ENCODE assay signal across 29 mouse cellular contexts in genomic region chr14:96787917-96788316, GRCm38 (mm10).
DNase-seq lines count a peak whose midpoint lies in the region; ATAC-seq and TF ChIP-seq lines count a peak whose summit lies in the region.
"Had no signal": no experiment of that assay in that cellular context is flagged by ENCODE, and none has a peak within 500 bp of the region (broad histone marks: within the 10 kb centered on the region; RNA-seq: fewer than 3 reads in every experiment).

No protein-coding gene starts in this region.

- no peaks in the 10 kb centered on the region for H3K27me3 ChIP-seq in embryonic facial prominence, embryonic 14.5 days (replicated peaks; ENCODE audit: control insufficient read depth, insufficient read depth, low read length)
- no peaks in the 10 kb centered on the region for H3K27me3 ChIP-seq in embryonic facial prominence, embryonic 10.5 days (replicated peaks; ENCODE audit: low read depth, poor library complexity, severe bottlenecking)
- H3K27me3 ChIP-seq in hindbrain, postnatal 0 days (ENCODE audit: insufficient read depth, low read length): no peaks in the 10 kb centered on the region
- H3K27me3 ChIP-seq in hindbrain, embryonic 16.5 days (replicated peaks; ENCODE audit: control insufficient read depth, insufficient read depth, low read length): no peaks in the 10 kb centered on the region
- H3K27me3 ChIP-seq in midbrain, postnatal 0 days (ENCODE audit: insufficient read depth, low read length): no peaks in the 10 kb centered on the region
- H3K27me3 ChIP-seq in midbrain, embryonic 14.5 days (ENCODE audit: control insufficient read depth, insufficient read depth, low read length): no peaks in the 10 kb centered on the region
- H3K27me3 ChIP-seq: CH12.LX; embryonic facial prominence, embryonic 12.5 days; embryonic facial prominence, embryonic 15.5 days; forebrain, embryonic 12.5 days had no signal

- no peaks in the 10 kb centered on the region for H3K4me1 ChIP-seq in embryonic facial prominence, embryonic 14.5 days (ENCODE audit: control insufficient read depth, insufficient read depth, low read length)
- no peaks in the 10 kb centered on the region for H3K4me1 ChIP-seq in embryonic facial prominence, embryonic 10.5 days
- H3K4me1 ChIP-seq in hindbrain, postnatal 0 days (ENCODE audit: insufficient read depth, low read length): no peaks in the 10 kb centered on the region
- H3K4me1 ChIP-seq in hindbrain, embryonic 16.5 days (ENCODE audit: control insufficient read depth, insufficient read depth, low read depth, low read length): no peaks in the 10 kb centered on the region
- no peaks in the 10 kb centered on the region for H3K4me1 ChIP-seq in midbrain, postnatal 0 days (ENCODE audit: insufficient read depth, low read length)
- no peaks in the 10 kb centered on the region for H3K4me1 ChIP-seq in midbrain, embryonic 14.5 days (ENCODE audit: control insufficient read depth, insufficient read depth, low read length)
- H3K4me1 ChIP-seq: embryonic facial prominence, embryonic 12.5 days; embryonic facial prominence, embryonic 15.5 days; forebrain, embryonic 10.5 days; forebrain, embryonic 12.5 days had no signal

- ATAC-seq in embryonic facial prominence, embryonic 14.5 days (ENCODE audit: low read depth): no peak
- ATAC-seq in hindbrain, postnatal 0 days: 0 out of 2 replicates have a peak, but pooled peaks have one; percentile 12
- ATAC-seq in hindbrain, embryonic 16.5 days: no peak
- ATAC-seq in midbrain, postnatal 0 days (ENCODE audit: low FRiP score): no peak
- no peak for ATAC-seq in midbrain, embryonic 14.5 days (ENCODE audit: low FRiP score, low TSS enrichment)
- ATAC-seq: activated CD4-positive, CD25-positive, alpha-beta regulatory T cell, adult 4 months; CD4-positive, CD25-positive, alpha-beta regulatory T cell, adult 4 months; forebrain, embryonic 14.5 days; forebrain, embryonic 16.5 days; Patski had no signal

- no peak for TF ChIP-seq CTCF in hindbrain, postnatal 0 days (IDR thresholded peaks at IDR 0.05; ENCODE audit: low read depth)
- TF ChIP-seq CTCF in midbrain, postnatal 0 days (IDR thresholded peaks at IDR 0.05): no peak

- peak; percentile 13 to 26 for DNase-seq in cerebellum, postnatal 10 days
- DNase-seq in cerebellum, adult 8-10 months: no peak
- DNase-seq in embryonic facial prominence, embryonic 14.5 days (ENCODE audit: low spot score): peak; percentile 3
- DNase-seq in embryonic facial prominence, embryonic 10.5 days (ENCODE audit: low spot score): no peak
- no peak for DNase-seq in hindbrain, postnatal 0 days (ENCODE audit: low spot score)
- peak; percentile 1 for DNase-seq in midbrain, postnatal 0 days (ENCODE audit: low spot score)
- DNase-seq in midbrain, embryonic 14.5 days: no peak
- DNase-seq: adrenal gland, adult 8-10 months; adrenal gland, postnatal 14 days; adrenal gland, postnatal 36 days; B cell, adult 2 months; cerebellum, adult 11 months; cerebellum, adult 18-20 months; cerebellum, adult 9-11 months; cerebellum, postnatal 36 days; embryo, embryonic 11 days had no signal

- no peaks in the 10 kb centered on the region for H3K9me3 ChIP-seq in embryonic facial prominence, embryonic 14.5 days (ENCODE audit: control insufficient read depth, low read length)
- no peaks in the 10 kb centered on the region for H3K9me3 ChIP-seq in embryonic facial prominence, embryonic 10.5 days
- H3K9me3 ChIP-seq in hindbrain, postnatal 0 days (ENCODE audit: low read length): no peaks in the 10 kb centered on the region
- no peaks in the 10 kb centered on the region for H3K9me3 ChIP-seq in hindbrain, embryonic 16.5 days (ENCODE audit: control insufficient read depth, low read length)
- H3K9me3 ChIP-seq in midbrain, postnatal 0 days (ENCODE audit: low read length): no peaks in the 10 kb centered on the region
- H3K9me3 ChIP-seq in midbrain, embryonic 14.5 days (ENCODE audit: control insufficient read depth, low read length): no peaks in the 10 kb centered on the region
- H3K9me3 ChIP-seq: embryonic facial prominence, embryonic 12.5 days; embryonic facial prominence, embryonic 15.5 days; forebrain, embryonic 10.5 days; forebrain, embryonic 12.5 days; G1E had no signal

- H3K4me2 ChIP-seq in embryonic facial prominence, embryonic 14.5 days (ENCODE audit: low read depth, low read length): no peak overlapping the region
- no peak overlapping the region for H3K4me2 ChIP-seq in hindbrain, postnatal 0 days (ENCODE audit: low read depth, low read length)
- H3K4me2 ChIP-seq in hindbrain, embryonic 16.5 days (ENCODE audit: low read length): no peak overlapping the region
- H3K4me2 ChIP-seq in midbrain, postnatal 0 days (ENCODE audit: low read depth, low read length, poor library complexity, severe bottlenecking): no peak overlapping the region
- H3K4me2 ChIP-seq in midbrain, embryonic 14.5 days (ENCODE audit: low read length): no peak overlapping the region
- H3K4me2 ChIP-seq: embryonic facial prominence, embryonic 12.5 days; embryonic facial prominence, embryonic 15.5 days; forebrain, embryonic 12.5 days had no signal

- no peak overlapping the region for H3K4me3 ChIP-seq in embryonic facial prominence, embryonic 14.5 days (ENCODE audit: low read depth, low read length)
- H3K4me3 ChIP-seq in embryonic facial prominence, embryonic 10.5 days: no peak overlapping the region
- no peak overlapping the region for H3K4me3 ChIP-seq in hindbrain, postnatal 0 days (ENCODE audit: low read length)
- H3K4me3 ChIP-seq in hindbrain, embryonic 16.5 days (ENCODE audit: low read length): no peak overlapping the region
- H3K4me3 ChIP-seq in midbrain, postnatal 0 days (ENCODE audit: low read depth, low read length): no peak overlapping the region
- H3K4me3 ChIP-seq in midbrain, embryonic 14.5 days (replicated peaks; ENCODE audit: low read depth, low read length): no peak overlapping the region
- H3K4me3 ChIP-seq: embryonic facial prominence, embryonic 12.5 days; embryonic facial prominence, embryonic 15.5 days; erythroblast, embryonic 14.5 days; forebrain, embryonic 10.5 days; forebrain, embryonic 12.5 days had no signal

- no peak overlapping the region for H3K9ac ChIP-seq in embryonic facial prominence, embryonic 14.5 days (ENCODE audit: low read depth, low read length)
- H3K9ac ChIP-seq in hindbrain, postnatal 0 days (replicated peaks; ENCODE audit: low read length): no peak overlapping the region
- H3K9ac ChIP-seq in hindbrain, embryonic 16.5 days (ENCODE audit: low read depth, low read length): no peak overlapping the region
- H3K9ac ChIP-seq in midbrain, postnatal 0 days (replicated peaks; ENCODE audit: low read length, poor library complexity, severe bottlenecking): no peak overlapping the region
- H3K9ac ChIP-seq in midbrain, embryonic 14.5 days (replicated peaks; ENCODE audit: low read length): no peak overlapping the region
- H3K9ac ChIP-seq: embryonic facial prominence, embryonic 12.5 days; embryonic facial prominence, embryonic 15.5 days; forebrain, embryonic 12.5 days had no signal

- no peak overlapping the region for H3K27ac ChIP-seq in embryonic facial prominence, embryonic 14.5 days (replicated peaks; ENCODE audit: low read depth, low read length)
- no peak overlapping the region for H3K27ac ChIP-seq in embryonic facial prominence, embryonic 10.5 days (replicated peaks)
- H3K27ac ChIP-seq in hindbrain, postnatal 0 days: no peak overlapping the region
- no peak overlapping the region for H3K27ac ChIP-seq in hindbrain, embryonic 16.5 days (ENCODE audit: low read depth, low read length)
- no peak overlapping the region for H3K27ac ChIP-seq in midbrain, postnatal 0 days (ENCODE audit: low read depth, low read length)
- no peak overlapping the region for H3K27ac ChIP-seq in midbrain, embryonic 14.5 days (replicated peaks; ENCODE audit: low read depth, low read length)
- H3K27ac ChIP-seq: embryonic facial prominence, embryonic 12.5 days; embryonic facial prominence, embryonic 15.5 days; forebrain, embryonic 10.5 days; forebrain, embryonic 12.5 days had no signal

- 77% methylated on average over 3 of the region's 3 CpGs for WGBS in embryonic facial prominence, embryonic 14.5 days
- 85% methylated on average over 3 of the region's 3 CpGs for WGBS in embryonic facial prominence, embryonic 10.5 days
- 48% methylated on average over 3 of the region's 3 CpGs for WGBS in hindbrain, postnatal 0 days
- WGBS in hindbrain, embryonic 16.5 days: 70% methylated on average over 3 of the region's 3 CpGs
- WGBS in midbrain, postnatal 0 days: 75% methylated on average over 3 of the region's 3 CpGs
- WGBS in midbrain, embryonic 14.5 days: 80% methylated on average over 3 of the region's 3 CpGs

- H3K36me3 ChIP-seq in embryonic facial prominence, embryonic 14.5 days (ENCODE audit: control insufficient read depth, insufficient read depth, low read length): no peaks in the 10 kb centered on the region
- H3K36me3 ChIP-seq in embryonic facial prominence, embryonic 10.5 days (replicated peaks): no peaks in the 10 kb centered on the region
- no peaks in the 10 kb centered on the region for H3K36me3 ChIP-seq in hindbrain, postnatal 0 days (ENCODE audit: insufficient read depth, low read length)
- no peaks in the 10 kb centered on the region for H3K36me3 ChIP-seq in hindbrain, embryonic 16.5 days (ENCODE audit: control insufficient read depth, insufficient read depth, low read length)
- no peaks in the 10 kb centered on the region for H3K36me3 ChIP-seq in midbrain, postnatal 0 days (ENCODE audit: insufficient read depth, low read length)
- H3K36me3 ChIP-seq in midbrain, embryonic 14.5 days (ENCODE audit: control insufficient read depth, insufficient read depth, low read length): no peaks in the 10 kb centered on the region
- H3K36me3 ChIP-seq: embryonic facial prominence, embryonic 12.5 days; embryonic facial prominence, embryonic 15.5 days; forebrain, embryonic 10.5 days; forebrain, embryonic 12.5 days; G1E had no signal

Comparison
In these comparisons a context has a peak if more than half of its experiments do, and no peak if none do; other contexts are left out.
1. DNase-seq: peak in cerebellum, postnatal 10 days (2 of 2), embryonic facial prominence, embryonic 14.5 days (single experiment) and midbrain, postnatal 0 days (single experiment); none in cerebellum, adult 8-10 months (single experiment), embryonic facial prominence, embryonic 10.5 days (single experiment), hindbrain, postnatal 0 days (single experiment) and midbrain, embryonic 14.5 days (single experiment).